Mouse (Mus musculus) kidney, adult 18-20 months (tissue): ENCODE measurements around the gene Tex13c2.
A peak's percentile ranks its signal among the peaks of the same experiment; 100 is the strongest.

Experiments
- DNase-seq: peaks from one replicate; pipeline ENCODE4 v3.0.0; 2021

The Tex13c2 gene

DNA sequence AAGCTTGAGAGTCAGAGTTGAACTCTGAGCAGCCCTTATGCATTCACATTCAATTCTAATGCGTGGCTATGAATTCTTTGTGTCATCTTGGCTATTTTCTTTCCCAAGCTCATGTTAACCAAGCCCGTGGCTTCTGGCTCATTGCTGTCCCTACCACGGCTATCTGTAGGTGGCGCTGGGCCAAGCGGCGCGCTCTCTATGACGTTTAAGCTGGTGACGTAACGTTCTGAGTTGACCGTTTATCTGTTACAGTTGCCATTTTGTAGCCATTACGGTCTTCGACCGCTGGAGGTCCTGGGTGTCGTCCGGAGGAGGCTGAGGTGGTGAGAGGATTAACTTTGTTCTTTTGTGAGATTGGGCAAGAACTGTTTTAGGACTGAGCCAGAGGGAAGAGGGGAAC, at the start of gene Tex13c2:
Gene Tex13c2, plus strand, starts transcription at position 246 of the 400 bp plus-strand sequence.
- no peak for DNase-seq

DNA sequence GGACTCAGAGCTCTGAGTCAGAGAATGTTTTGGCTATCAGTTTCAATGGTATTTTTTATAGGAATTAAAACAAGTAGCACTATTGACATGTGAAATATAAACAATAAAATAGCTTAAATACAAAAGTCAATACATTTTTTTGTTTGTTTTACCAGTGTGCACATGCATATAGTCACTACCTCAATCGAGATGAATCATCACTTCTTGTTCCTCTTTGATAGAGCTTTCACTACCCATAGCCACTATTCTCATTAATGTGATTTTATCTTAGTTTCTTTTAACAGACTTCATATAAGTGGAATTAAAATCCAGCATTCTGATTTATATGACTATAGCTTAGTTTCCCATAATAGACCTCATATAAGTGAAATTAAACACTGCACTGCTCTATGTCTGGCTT, 39.2 kb upstream of the Tex13c2 start:
- no peak for DNase-seq

DNA sequence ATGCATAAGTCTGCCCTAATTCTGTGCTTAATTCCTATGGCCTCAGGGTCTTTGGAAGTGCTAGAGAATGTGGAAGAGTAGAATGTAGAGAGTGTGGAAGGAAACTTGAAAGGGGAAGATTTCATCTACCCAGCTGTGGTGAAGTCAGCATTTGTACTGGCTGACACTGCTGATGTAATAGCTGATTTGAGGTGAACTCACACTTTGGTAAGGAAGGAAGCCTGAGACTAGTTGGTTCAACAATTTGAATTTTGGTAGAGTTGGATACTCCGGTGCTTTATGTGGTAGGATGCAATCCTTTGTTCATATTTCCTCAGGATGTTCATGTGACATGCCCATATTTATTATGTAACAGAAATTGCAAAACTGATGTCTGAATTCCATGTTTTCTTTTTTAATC, 36.5 kb upstream of the Tex13c2 start:
- no peak for DNase-seq

DNA sequence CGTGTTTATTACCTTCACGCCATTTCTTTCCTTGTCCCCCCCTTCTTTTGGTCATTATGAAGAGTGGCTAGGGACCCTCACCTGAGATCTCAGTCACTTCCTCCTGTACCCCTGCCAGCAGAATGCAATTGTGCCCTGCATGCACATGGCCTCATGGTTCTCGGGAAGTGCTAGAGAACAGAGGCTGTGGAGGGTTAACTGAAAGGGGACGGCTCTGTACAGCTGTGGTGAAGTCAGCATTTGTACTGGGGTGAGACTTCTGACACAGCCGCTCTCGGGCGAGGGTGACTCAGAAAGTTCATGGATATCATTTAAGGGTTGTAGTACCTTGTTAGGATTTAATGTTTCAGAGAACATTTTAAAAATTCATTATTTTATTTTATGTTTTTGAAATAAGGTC, 35.0 kb upstream of the Tex13c2 start:
- DNase-seq = no peak

DNA sequence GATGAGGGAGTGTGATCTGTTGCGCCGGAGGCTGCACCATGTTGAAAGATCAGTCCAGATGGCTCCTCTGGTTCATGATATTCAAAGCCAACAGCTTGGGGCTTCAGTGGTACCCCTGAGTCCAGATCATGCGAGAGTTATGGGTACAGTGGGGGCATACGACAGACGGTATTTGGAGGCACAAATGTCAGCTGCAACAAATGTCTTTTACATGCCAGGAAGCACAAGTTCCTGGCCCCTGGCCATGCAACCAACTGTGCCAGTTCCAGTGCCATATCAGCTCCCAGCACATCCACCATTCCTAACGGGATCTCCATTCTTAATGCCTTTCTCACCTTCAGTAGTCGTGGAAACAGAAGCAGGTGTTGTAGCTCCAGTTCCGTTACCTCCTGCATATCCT, 845 bp downstream of the Tex13c2 start:
- no peak for DNase-seq

DNA sequence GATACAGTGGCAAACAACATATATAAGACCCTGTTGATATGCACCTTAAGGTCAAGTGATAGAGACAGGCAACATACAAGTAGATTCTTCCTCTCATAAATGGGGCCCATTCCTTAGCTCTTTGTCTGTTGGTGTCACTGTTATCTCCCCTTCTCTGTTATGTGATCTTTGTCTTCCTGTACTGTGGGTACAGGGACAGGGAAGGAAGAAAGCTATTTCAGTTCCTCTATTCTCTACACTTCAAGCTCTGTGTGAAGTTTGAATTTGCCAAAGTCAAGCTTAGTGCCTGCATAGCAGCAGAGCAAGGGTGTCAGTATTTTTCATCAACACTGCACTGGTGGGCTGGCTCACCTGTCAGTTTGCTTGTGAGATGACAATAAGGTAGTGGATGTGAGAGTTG, 11.0 kb downstream of the Tex13c2 start:
- DNase-seq = no peak

DNA sequence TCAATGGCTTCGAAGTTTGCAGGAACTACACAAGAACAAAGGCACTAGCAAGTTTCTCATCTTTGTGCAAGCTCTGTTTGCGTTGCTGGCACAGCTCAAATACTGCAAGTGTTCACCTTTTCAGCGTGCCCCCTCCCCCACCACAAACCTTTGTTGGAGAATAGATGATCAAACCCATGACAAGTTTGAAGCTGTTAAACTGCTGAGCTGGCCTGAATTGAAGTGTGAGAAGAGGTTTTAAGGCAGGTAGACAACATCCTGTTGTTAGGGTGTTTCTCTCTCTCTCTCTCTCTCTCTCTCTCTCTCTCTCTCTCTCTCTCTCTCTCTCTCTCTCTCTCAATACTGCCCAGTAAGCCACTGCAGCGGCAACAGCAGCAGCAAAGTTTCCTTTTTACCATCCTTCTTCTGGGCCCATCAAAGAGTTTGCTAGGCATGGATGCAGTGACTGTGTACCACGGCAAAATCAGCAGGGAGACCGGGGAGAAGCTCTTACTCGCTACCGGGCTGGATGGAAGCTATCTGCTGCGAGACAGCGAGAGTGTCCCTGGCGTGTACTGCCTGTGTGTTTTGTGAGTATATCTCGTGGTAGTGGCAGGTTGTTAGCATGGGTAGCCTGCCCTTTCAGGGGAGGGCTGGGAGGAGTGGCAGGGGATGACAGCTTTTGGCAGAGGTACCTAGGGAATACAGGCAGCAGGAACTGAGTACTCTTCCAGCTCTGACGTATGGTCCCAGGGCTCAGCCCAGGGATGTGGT, 13.0 kb downstream of the Tex13c2 start, which contains the start of gene Sh2d1a:
Gene Sh2d1a, plus strand, starts transcription at position 163 of the 753 bp plus-strand sequence.
- DNase-seq = no peak

DNA sequence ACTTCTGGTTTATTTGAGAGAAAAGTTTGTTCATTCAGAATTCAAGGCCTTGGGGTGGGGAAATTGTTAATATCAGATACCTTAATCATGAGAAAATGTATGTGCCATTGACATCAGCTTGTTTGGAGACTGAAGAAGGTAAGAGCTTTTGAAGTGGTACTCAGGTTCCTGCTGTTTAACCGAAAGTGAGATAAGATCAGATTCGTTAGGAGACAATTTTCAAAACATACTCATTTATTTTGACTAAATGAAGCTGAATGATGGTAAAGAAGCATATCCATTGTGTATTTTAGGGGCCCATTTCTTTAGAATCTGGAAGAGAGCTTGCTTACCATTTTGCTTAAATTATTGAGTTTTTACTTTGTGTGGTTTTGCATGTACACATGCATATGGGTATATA, 21.6 kb downstream of the Tex13c2 start:
- DNase-seq = no peak

DNA sequence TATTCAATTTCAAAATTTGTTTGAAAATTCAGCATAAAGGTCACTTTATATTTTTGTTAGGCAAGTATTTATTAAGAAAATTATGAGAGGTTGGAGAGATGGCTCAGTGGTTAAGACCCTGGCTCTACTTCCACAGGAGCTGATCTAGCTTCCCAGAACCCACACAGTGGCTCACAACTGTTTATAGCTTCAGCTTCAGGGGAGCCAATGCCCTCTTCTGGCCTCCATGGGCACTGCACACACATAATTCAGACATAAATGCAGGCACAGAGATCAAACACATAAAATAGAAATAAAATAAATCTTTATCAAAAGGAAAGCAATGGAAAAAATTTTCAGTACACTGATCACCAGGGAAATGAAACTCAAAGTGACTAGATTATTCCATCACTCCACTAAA, 23.1 kb downstream of the Tex13c2 start:
- DNase-seq = no peak

DNA sequence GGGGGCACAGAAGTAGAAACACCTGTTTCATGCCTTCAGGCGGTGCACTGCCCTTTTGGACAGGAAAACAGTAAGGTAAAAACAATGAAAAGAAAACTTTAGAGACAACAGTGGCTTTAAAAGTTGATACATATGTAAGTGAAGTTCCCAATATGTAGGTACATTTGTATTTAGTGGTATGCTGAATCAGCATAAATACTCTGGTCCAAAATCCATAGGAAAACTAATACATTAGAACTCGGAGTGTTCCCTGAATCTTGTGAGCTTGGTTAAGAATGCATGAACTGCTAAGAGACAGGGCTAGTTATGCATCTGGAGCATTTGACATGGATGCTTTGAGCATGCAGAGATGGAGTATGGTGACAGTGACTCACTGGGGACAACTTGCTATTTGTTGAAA, 33.4 kb downstream of the Tex13c2 start:
- no peak for DNase-seq

DNA sequence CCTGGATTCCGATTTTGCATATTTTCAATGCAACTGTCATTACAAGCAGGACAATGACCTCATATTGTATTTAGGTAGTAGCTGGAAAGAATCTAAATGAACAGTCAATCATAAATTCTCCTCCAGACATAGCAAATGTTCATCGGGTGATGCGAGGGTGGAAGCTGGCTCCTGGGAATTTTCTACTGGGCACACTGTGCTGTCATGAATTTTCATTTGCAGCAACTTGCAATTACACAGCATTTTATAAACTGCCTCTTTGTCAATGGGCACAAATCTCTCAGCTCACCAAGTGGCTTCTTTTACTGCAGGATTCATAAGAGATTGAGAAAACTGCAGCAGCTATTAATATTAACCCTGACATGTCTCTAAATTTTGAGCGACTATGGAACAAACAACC, 41.2 kb downstream of the Tex13c2 start:
- DNase-seq = no peak

DNA sequence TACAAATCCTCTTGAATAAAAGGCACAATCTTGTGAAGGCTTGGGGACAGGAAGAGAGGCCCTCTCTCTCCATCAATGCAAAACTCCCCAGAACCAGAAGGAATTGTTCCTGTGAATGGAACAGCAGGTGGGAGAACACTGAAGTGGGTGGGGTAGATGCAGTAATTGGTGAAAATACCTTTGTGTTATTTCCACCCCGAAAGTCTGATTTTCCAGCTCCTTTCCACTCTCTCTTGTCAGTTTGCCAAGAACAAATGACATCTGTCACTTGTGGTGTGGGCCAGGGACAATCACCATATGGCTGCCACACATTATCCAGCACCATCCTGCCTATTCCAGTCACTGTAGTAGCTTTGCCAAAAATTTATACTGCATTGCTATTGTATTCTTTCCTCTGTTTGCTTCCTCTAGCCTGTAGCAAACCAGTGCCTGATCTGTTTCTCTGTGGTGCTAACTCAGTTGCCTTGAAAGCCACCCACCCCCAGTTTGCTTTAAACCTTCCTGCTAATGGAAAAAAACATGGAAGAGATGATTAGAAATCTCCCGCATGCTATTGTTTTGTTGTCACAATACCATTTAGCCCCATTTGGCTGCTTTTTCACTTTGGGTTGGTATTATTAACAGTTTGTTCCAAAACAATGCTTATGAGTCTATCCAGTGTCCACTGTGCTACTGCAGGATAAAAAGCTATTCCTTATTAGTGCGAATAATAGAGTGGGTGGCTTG, 50.7 kb downstream of the Tex13c2 start:
- DNase-seq = no peak

DNA sequence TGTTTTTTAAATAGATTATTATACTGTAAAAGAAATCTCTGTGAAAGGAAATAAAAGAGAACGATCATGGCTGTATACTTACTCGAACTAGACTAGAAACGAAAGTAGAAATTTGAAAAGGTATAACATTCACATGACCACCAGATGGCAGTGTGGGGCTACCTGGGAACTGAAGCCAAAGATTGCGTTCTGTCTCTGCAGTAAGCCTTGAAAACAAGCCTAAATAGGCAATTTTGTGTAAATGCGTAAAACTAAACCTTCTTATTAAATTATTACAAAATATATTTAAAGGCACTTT, 51.2 kb downstream of the Tex13c2 start:
- peak; percentile 62 for DNase-seq
